Mouse (Mus musculus): ENCODE measurements around the gene Wfdc5.

The Wfdc5 gene

DNA sequence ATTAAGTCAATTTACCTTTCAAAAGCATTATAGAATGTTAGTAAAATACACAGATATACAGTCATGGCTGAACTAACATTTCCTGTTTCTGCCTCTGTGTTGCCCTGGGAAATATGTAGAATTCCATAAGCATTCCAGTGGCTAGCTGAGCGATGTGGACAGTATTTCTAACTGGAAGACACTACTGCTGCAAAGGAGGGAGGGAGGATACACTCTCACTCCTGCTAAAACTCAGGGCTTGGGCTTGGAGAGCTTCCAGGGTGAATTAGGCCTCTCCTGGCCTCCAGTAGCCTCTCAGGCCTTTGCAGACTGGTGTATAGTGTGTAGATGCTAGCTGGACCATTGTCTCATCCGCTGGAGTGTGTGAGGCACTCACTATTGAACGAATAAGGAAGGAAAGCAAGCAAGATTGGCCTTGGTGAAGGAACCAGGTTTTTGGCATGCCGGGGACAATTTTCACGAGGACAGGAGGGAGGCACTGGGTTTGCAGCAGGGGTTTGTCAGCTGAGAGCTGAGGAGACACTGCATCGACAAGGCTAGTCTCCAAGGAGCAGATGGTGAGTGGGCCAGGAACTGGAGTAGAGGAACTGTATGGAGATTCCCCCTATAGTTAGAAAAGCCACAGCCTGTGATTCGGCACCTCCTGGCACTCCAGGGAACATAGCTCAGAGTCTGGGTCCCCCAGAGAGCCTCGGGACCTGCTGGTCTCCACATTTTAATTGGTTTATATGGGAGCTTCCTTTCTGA, 7.7 kb downstream of the Wfdc5 start:
- DNase-seq (ENCODE audit: low read depth, low spot score) = no peak

DNA sequence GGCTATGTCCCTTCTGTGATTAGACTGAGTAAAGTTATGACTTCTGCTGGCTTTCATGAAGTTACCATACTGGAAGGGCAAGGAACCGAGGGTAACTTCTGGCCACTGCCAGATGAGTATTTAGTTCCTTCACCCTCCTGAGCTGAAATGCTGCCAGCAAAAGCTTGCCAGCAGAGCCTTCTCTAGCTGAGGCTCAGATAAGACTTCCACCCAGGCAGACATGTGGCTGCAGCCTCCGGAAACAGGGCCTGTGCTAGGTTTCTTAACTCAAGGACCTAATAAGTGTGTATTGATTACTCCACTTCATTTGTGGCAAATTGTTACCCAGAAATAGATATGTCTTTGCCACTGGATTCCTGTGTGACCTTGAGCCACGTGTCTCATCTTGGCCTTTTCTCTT, 9.1 kb downstream of the Wfdc5 start:
- DNase-seq (ENCODE audit: low read depth, low spot score) = no peak

GRCm38 (mm10) chr2:164170902-164171301, 11.6 kb downstream of the Wfdc5 start, which contains the start of gene Kcns1:
TSS of gene Kcns1 (minus strand) at chr2:164171113.
- no peak for DNase-seq (ENCODE audit: low read depth, low spot score)

- DNase-seq (ENCODE audit: low read depth, low spot score) = no peak
These were observed 12.2 kb downstream of the Wfdc5 start for GRCm38 (mm10) chr2:164170326-164170725.

DNA sequence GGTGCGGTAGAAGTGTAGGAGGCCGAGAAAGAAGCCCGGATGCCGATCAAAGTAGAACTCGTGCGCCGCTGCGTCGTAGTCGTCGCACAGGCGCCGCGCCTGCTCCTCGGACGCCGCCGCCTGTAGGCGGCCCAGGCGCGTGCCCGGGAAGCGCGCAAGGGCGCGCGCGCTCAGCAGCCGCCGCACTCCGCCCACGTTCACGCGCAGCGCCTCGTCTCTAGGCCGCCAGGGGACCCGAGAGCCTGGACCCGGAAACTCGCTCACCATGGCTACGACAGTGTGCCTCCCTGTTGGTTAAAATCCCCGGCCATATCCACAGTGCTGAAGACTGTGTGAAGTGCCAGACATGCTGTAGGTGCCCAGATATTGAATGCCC, 14.0 kb downstream of the Wfdc5 start:
- DNase-seq (ENCODE audit: low read depth, low spot score) = peak; percentile 69

DNA sequence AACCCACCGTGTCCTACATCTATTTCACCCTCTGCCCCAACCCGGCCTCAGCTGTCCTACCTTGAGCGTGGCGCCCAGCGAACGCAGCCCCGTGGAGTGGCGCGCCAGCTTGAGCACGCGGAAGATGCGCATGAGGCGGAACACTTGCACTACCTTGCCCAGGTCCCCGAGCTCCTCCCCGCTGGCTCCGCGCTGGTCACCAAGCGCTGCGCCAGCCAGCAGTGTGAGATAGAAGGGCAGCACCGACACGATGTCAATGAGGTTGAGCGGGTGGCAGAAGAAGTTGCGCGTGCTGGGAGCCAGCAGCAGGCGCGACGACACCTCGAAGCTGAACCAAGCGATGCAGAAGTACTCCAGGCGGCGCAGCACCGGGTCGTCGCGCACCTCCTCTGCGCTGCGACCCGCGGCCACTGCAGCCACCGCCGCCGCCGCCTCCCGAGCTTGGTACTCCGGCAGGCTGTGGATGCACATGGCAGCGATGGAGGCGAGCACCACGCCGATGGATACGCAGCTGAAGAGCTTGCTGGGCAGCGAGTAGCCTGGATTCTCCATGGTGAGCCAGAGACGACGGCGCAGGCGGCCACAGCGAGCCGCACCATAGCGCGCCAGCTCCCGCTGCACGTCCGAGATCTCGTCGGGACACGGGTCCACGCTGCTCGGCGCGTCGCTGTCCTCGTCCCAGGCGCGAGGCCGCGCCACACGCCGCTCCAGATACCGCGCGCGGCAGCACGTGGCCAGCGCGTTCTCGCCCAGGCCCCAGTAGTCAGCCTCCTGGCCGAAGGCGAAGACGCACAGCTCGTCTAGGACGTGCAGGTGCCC, 14.6 kb downstream of the Wfdc5 start:
- no peak for DNase-seq (ENCODE audit: low read depth, low spot score)

DNA sequence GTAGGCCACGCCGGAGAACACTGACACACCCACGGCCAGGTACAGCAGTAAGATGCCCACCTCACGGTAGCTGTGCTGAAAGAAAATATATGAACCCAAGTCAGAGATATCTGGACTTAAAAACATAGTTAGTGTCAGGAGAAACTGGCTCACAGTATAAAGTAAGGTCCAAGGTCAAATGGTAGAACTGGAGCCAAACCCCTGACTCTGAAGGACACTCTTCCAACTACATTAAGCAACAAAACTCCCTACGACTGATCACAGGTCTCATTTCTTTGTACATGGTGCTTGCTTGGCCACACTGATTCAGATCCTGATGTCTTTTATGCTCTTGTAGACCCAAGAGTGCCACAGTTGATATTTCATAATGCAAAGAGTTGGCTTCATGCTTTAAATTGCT, 17.6 kb downstream of the Wfdc5 start:
- DNase-seq (ENCODE audit: low read depth, low spot score) = no peak

DNA sequence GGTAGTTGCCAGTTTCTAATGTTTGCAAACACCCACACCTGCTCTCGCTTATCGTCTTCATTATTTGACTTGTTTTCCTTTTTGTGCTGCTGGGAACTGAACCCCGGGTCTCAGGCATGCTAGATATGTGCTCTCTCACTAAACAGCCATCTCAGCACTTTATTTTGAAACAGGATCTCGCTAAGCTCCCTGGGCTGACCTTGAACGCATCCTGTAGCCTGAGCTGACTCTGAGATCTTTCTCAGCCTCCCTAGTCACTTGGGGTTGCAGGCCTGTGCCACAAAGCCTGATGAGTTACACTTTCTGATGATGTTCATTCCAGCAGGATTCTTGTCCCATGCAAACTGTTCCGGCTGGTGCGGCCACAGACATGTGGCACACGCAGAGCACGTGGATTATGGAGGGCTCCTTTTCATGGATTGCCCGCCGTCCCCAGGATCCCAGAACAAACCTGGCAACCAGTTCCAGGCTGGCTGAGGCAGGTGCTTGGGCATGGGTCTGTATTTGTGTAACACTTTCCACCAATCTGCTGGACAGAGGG, 21.0 kb downstream of the Wfdc5 start:
- DNase-seq (ENCODE audit: low read depth, low spot score) = no peak

DNA sequence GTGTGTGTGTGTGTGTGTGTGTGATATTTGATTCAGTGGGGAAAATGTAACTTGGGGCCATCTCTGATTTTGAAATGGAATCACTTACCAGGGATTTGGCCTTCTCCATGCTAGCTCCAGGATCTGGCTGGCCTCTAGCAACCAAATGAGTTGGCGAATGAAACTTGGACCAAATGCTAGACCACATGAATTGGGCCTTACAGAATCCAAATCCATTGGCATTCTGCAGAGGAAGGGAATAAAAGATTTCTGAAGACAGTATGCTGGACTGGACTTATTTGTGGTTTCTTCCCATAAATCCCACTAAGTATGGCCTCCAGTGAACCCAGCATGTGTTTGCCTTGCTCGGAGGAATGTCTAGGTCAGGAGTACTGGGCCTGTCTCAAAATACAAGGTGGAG, 23.7 kb downstream of the Wfdc5 start:
- DNase-seq (ENCODE audit: low read depth, low spot score) = no peak

- DNase-seq (ENCODE audit: low read depth, low spot score) = no peak
These were observed 26.4 kb downstream of the Wfdc5 start for GRCm38 (mm10) chr2:164156158-164156557.

GRCm38 (mm10) chr2:164154007-164154406, 28.5 kb downstream of the Wfdc5 start:
- DNase-seq (ENCODE audit: low read depth, low spot score) = no peak

GRCm38 (mm10) chr2:164152341-164152740, 30.2 kb downstream of the Wfdc5 start:
- DNase-seq (ENCODE audit: low read depth, low spot score) = no peak

GRCm38 (mm10) chr2:164150086-164150760, 32.3 kb downstream of the Wfdc5 start:
- no peak for DNase-seq (ENCODE audit: low read depth, low spot score)

DNA sequence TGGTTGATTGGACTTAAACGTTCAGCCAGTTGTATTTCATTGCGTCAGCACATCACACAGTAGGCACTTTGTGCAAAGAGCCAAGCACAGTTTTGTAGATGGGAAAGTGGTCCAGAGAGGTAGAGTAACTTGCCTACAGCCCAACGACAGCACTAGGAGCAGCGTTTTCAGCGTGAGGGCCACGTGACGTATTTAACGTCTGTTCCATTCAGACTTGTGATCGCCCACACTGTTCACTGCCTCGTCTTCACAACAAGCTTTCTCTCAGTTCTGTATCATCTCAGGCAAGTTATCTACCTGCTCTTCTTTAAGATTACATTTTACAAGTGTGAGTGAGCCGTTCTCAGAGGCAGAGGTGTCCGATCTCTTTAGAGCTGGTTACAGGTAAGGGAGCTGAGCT, 36.0 kb downstream of the Wfdc5 start:
- DNase-seq (ENCODE audit: low read depth, low spot score) = no peak

DNA sequence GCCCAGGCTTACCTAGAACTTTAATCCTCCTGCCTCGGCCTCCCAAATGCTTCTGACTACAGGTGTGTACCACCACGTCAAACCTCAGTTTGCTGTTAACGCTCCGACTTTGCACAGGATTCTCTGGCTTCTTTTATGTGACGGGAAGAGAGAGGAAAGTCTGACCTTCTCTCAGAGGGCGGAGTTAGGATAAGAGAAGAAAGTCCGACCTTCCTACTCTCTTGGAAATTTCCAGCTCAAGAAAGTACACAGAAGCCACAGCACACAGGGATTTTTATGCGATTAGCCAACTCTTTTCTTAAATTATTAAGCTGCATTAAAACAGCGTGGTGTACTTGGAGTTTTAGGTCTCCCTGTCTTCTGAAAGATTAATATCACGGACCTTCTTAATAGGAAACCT, 38.0 kb downstream of the Wfdc5 start:
- no peak for DNase-seq (ENCODE audit: low read depth, low spot score)

DNA sequence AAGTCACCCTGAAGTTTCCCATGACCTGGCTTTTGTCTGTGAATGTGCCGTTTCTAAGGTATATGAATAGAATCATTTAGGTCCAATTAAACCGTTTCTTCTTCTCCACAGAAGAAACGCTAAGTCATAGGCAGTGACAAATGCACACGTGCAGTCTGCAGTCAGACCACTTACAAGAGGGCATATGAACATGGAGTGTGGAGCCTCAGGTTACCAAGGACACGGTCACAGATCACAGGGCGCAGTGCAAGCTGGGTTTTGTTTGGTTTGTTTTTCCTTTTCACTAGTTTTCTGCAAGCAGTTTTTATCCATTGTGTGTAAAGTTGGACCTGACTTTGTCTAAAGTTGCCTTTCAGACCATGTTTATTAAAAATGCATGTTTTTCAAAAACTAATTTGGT, 38.5 kb downstream of the Wfdc5 start:
- DNase-seq (ENCODE audit: low read depth, low spot score) = no peak

GRCm38 (mm10) chr2:164142021-164142420, 40.5 kb downstream of the Wfdc5 start:
- DNase-seq (ENCODE audit: low read depth, low spot score) = no peak

DNA sequence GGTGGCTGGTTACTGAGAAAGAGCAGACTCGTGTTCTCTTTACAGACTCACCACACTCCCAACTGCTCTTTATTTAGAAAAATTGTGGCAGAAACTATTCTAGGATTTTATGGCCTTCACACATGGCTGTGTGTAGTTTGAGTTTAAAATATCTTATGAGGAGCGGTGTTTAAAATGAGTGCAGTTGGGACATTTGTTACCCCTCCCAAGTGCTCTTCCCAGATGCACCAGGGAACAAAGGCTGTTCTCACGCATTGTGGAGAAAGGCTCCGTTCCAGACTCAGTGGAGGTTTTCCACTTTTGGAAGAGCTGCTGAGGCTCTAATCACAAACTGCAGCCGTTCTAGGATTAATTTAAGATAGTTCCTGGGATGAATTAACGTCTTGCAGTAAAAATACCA, 44.8 kb downstream of the Wfdc5 start:
- no peak for DNase-seq (ENCODE audit: low read depth, low spot score)

DNA sequence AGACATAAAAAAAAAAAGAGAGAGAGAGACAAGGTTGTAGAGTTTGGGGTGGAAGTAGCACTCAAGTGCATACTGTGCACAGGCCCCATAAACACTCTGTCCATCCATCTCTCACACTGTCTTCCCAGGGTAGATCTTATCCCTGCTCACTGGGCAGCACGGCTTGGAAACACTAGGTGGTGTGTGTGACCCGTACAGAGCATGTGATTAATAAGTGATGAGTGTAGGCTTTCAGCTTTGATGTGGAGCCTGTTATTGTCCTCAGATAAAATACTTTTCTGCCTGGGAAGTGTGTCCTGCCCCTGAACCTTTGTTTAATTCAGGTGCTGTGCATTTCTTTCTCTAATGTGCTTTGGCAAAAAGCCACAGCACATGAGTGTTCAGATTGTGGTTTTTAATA, 46.1 kb downstream of the Wfdc5 start:
- no peak for DNase-seq (ENCODE audit: low read depth, low spot score)

GRCm38 (mm10) chr2:164135367-164135766, 47.2 kb downstream of the Wfdc5 start:
- no peak for DNase-seq (ENCODE audit: low read depth, low spot score)

DNA sequence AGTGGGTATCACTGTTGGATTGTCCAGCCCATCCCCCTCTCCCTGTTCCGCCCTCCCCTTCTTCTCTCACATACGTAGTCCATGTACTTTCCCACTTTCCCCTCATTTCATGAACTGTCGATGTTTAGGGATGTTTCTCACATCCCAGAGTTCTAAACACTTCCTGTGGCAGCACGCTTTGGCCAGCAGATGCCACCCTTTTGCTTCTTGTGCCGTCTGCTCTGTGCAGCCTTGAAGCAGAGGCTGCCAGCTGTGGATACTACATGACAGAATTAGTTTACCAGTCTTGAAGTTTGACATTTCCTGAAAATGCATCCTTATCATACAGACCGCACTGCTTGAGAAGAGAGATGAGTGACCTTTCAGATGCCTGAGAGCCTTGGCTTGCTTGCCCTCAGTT, 48.0 kb downstream of the Wfdc5 start:
- no peak for DNase-seq (ENCODE audit: low read depth, low spot score)

- no peak for DNase-seq (ENCODE audit: low read depth, low spot score)
These were observed 51.0 kb downstream of the Wfdc5 start for GRCm38 (mm10) chr2:164131586-164131985.

Measured in CD4-positive, CD25-positive, alpha-beta regulatory T cell, adult 2 months (primary cell).